Comparison of ENCODE assay signal across 8 mouse cellular contexts in the genomic region with DNA sequence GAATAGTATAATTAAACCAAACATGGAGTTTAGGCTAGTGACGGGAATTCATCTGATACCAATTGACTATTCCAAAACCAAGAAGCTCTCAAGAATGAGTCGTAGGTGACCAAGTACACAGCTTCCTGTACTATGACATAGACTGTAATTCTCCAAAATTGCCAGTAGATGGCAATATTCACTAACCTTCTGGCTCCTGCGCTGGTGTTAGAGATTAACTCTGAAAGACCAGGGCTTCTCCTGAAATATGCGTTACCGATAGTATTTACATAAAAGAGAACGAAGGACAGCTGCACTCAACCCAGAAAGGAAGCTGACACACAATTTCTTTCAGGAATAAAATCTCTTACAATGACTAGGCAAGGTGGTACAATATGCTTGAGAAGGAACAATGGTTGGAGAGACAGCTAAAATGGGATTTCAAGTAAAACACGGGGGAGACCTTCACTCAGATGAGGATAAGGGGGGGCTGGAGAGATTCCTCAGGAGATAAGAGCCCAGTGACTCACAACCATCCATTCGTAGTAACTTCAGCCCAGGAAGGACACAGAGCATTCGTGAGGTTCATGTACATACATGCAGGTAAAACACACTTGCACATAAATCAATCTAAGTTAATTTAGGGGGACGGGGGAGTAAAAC. TPM values are rescaled to one million over a fixed set of nuclear protein-coding genes. Genes with fewer than 3 reads are reported as not detected.
A peak's percentile ranks its signal among the peaks of the same experiment; 100 is the strongest.
DNase-seq lines count a peak whose midpoint lies in the region; ATAC-seq lines count a peak whose summit lies in the region.

No protein-coding gene starts in this region.

- H3K4me1 ChIP-seq in heart, embryonic 13.5 days: peaks cover 4% of the 10 kb centered on the region
- 0 out of 2 replicates have a peak, but pooled peaks cover 3% of the 10 kb centered on the region for H3K4me1 ChIP-seq in liver, embryonic 13.5 days (replicated peaks)

- H3K9ac ChIP-seq in heart, embryonic 13.5 days: peak overlapping the region; percentile 48; the same call in 1 of the 2 replicates
- no peak overlapping the region for H3K9ac ChIP-seq in liver, embryonic 13.5 days

- H3K4me2 ChIP-seq in heart, embryonic 13.5 days: peak overlapping the region; percentile 56
- H3K4me2 ChIP-seq in liver, embryonic 13.5 days: no peak overlapping the region

- H3K27ac ChIP-seq in heart, embryonic 13.5 days (replicated peaks): no peak overlapping the region
- no peak overlapping the region for H3K27ac ChIP-seq in liver, embryonic 13.5 days

- H3K36me3 ChIP-seq in heart, embryonic 13.5 days: no peaks in the 10 kb centered on the region
- no peaks in the 10 kb centered on the region for H3K36me3 ChIP-seq in liver, embryonic 13.5 days

- 10% methylated on average over 10 of the region's 10 CpGs for WGBS in heart, embryonic 13.5 days
- 8% methylated on average over 10 of the region's 10 CpGs for WGBS in liver, embryonic 13.5 days (ENCODE audit: insufficient replicate concordance)

- no peak overlapping the region for H3K4me3 ChIP-seq in heart, embryonic 13.5 days
- H3K4me3 ChIP-seq in liver, embryonic 13.5 days (replicated peaks): no peak overlapping the region

- no peaks in the 10 kb centered on the region for H3K9me3 ChIP-seq in heart, embryonic 13.5 days
- H3K9me3 ChIP-seq in liver, embryonic 13.5 days (replicated peaks): no peaks in the 10 kb centered on the region

- H3K27me3 ChIP-seq in heart, embryonic 13.5 days (replicated peaks): 0 out of 2 replicates have a peak, but pooled peaks cover 6% of the 10 kb centered on the region
- H3K27me3 ChIP-seq in liver, embryonic 13.5 days: no peaks in the 10 kb centered on the region

- no peak for ATAC-seq in heart, embryonic 13.5 days (ENCODE audit: extremely low read depth, insufficient number of reproducible peaks, low FRiP score, low TSS enrichment)
- 0 out of 2 replicates have a peak, but pooled peaks have one; percentile 31 for ATAC-seq in liver, embryonic 13.5 days (ENCODE audit: low read depth)

- peak; percentile 9 for DNase-seq in adrenal gland, adult 2 months
- no peak for DNase-seq in adrenal gland, adult 8-10 months
- DNase-seq in thymus, postnatal 0 days (ENCODE audit: low spot score): peak; percentile 44
- no peak for DNase-seq in thymus, postnatal 4 days
- DNase-seq in liver, embryonic 13.5 days: no peak
- DNase-seq in retina, embryonic 14.5 days (ENCODE audit: low spot score): peak; percentile 85
- no peak for DNase-seq in layer of hippocampus, adult 8-10 months (ENCODE audit: low spot score in 2 of 2)

RNA-seq across cellular contexts. Expression of gene Rptn, which starts 31.4 kb away (rescaled TPM):
- not detected for total RNA-seq in adrenal gland, adult 2 months (2021)
- not detected in 2 replicates for polyA plus RNA-seq in adrenal gland, adult 2 months (2012; rRNA removed)
- total RNA-seq in adrenal gland, adult 8-10 months (2022): not detected
- polyA plus RNA-seq in thymus, postnatal 0 days (2015; fragmentation: Nextera tagmentation; extraction: Ambion mirVana): 0.53 and 0.54 TPM in 2 replicates
- not detected in 2 replicates for polyA plus RNA-seq in heart, embryonic 13.5 days (2015; fragmentation: Nextera tagmentation; extraction: Ambion mirVana)
- polyA plus RNA-seq in liver, embryonic 13.5 days (2015; fragmentation: Nextera tagmentation; extraction: Ambion mirVana): not detected in 2 replicates
- not detected for total RNA-seq in layer of hippocampus, adult 8-10 months (2022)

RNA-seq across cellular contexts. Expression of gene Hrnr, which starts 42.5 kb away (rescaled TPM):
- not detected for total RNA-seq in adrenal gland, adult 2 months (2021)
- not detected in 2 replicates for polyA plus RNA-seq in adrenal gland, adult 2 months (2012; rRNA removed)
- not detected for total RNA-seq in adrenal gland, adult 8-10 months (2022)
- polyA plus RNA-seq in thymus, postnatal 0 days (2015; fragmentation: Nextera tagmentation; extraction: Ambion mirVana): 0.05 TPM in 2 replicates
- polyA plus RNA-seq in heart, embryonic 13.5 days (2015; fragmentation: Nextera tagmentation; extraction: Ambion mirVana): 0.01 TPM in 1 of 2 replicates, not detected in the other
- polyA plus RNA-seq in liver, embryonic 13.5 days (2015; fragmentation: Nextera tagmentation; extraction: Ambion mirVana): not detected in 2 replicates
- total RNA-seq in layer of hippocampus, adult 8-10 months (2022): not detected

Comparison
In these comparisons a context has a peak if more than half of its experiments do, and no peak if none do; other contexts are left out.
1. DNase-seq: peak in adrenal gland, adult 2 months (single experiment), thymus, postnatal 0 days (single experiment) and retina, embryonic 14.5 days (single experiment); none in adrenal gland, adult 8-10 months (single experiment), thymus, postnatal 4 days (single experiment), liver, embryonic 13.5 days (single experiment) and layer of hippocampus, adult 8-10 months (0 of 2).